Mouse (Mus musculus) B cell, adult (primary cell): ENCODE measurements around the gene Phc3. TPM values are rescaled to one million over a fixed set of nuclear protein-coding genes. Genes with fewer than 3 reads are reported as not detected.

ENCODE experiments used
- total RNA-seq: library from RNA; stranded (reverse); gene quantifications from 4 replicates; pipeline ENCODE4 v1.2.4, GENCODE M21; 2023; ENCODE audit not compliant: inconsistent age

The Phc3 gene
- 49.4 to 61.5 TPM (median 55.2 TPM) in 4 replicates for total RNA-seq

GRCm38 (mm10) chr3:30969104-30969581 lies at the start of gene Phc3:
TSS of gene Phc3 (minus strand) at chr3:30969415.

GRCm38 (mm10) chr3:30995283-30995898 lies 26.2 kb upstream of the Phc3 start, which contains the start of gene Prkci:
TSS of gene Prkci (plus strand) at chr3:30995747.

GRCm38 (mm10) chr3:30855604-30856458 lies 113.4 kb downstream of the Phc3 start, which contains the start of gene Gpr160:
TSS of gene Gpr160 (plus strand) at chr3:30855950.

Other genes starting within 250 kb of the Phc3 start
- not detected in 4 replicates for gene Samd7, start 223.1 kb downstream of the Phc3 start, total RNA-seq
- gene Sec62, start 176.5 kb downstream of the Phc3 start, total RNA-seq, result 56.9 to 61.1 TPM (median 60.0 TPM) in 4 replicates
- 0.33 to 1.1 TPM (median 0.57 TPM) in 4 replicates for gene Gpr160, start 113.5 kb downstream of the Phc3 start, total RNA-seq
- 14.9 to 20.4 TPM (median 19.3 TPM) in 4 replicates for gene Prkci, start 26.3 kb upstream of the Phc3 start, total RNA-seq
- 71.0 to 85.3 TPM (median 78.5 TPM) in 4 replicates for gene Skil, start 125.6 kb upstream of the Phc3 start, total RNA-seq
- gene Cldn11, start 180.5 kb upstream of the Phc3 start, total RNA-seq, result 0.27 TPM in 1 of 4 replicates, not detected in the others